Mouse (Mus musculus) megakaryocyte, embryonic 14.5 days (primary cell): ENCODE results near the gene Cfap161.

Experiments
- FLI1 ChIP-seq: IDR thresholded peaks from 2 replicates; pipeline ENCODE4 v1.6.1; 2012; ENCODE audit warnings: low read length, inconsistent platforms, mixed read lengths
- GATA1 ChIP-seq: IDR thresholded peaks from 3 replicates; pipeline ENCODE4 v1.6.1; 2012; ENCODE audit warnings: mixed read lengths, low read length, inconsistent platforms, borderline replicate concordance

DNA sequence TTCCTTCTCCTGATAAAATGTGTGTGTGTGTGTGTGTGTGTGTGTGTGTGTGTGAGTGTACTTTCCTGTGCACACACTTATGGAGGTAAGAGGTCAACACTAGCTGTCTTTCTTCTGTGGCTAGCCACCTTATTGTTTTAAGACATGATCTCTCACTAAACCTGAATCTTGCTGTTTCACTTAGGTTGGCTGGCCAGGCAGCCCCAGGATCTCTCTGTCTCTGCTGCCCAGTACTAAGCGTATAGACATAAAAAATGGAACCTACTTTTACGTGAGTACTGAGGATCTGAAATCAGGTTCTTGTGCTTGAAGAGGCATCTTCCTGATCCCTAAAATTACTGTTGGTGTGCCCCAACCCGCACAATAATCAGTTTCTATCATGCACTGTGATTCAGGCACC, 61.9 kb downstream of the Cfap161 start:
- no peak for TF ChIP-seq GATA1
- TF ChIP-seq FLI1 = no peak
